Mouse (Mus musculus) urinary bladder, postnatal 4 days (tissue): ENCODE data around the gene Olfr898.

Experiments used
- DNase-seq, 2 experiments: peaks; one replicate each; pipeline ENCODE4 v3.0.0; 2021 to 2022; ENCODE audit warnings: low spot score in 2 of 2

The Olfr898 gene

DNA sequence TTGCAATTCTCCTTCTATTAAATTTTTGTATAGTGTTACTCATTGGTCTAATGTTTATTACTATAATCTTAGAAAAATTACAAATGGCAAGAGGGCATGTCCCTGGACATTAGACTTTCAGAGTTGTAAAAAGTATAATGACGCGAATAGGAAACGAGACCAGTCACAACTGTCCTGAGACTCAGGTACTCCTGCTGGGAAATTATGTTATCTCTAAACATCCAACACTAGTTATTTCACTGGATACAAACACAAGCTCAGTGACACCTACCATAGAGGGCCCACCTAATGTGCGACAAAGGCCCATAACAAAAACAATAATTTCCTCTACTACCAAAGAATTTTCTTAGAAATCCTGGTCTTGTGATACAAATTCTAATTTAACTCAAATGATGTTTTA, at the start of gene Olfr898:
Olfr898 (plus strand) TSS at position 301 of the 400 bp plus-strand sequence.
- no peak for DNase-seq

- DNase-seq, result no peak
Measured at GRCm38 (mm10) chr9:38328760-38329159, 19.5 kb upstream of the Olfr898 start, which contains the start of gene Olfr25. Olfr25 (plus strand) TSS chr9:38329060.

DNA sequence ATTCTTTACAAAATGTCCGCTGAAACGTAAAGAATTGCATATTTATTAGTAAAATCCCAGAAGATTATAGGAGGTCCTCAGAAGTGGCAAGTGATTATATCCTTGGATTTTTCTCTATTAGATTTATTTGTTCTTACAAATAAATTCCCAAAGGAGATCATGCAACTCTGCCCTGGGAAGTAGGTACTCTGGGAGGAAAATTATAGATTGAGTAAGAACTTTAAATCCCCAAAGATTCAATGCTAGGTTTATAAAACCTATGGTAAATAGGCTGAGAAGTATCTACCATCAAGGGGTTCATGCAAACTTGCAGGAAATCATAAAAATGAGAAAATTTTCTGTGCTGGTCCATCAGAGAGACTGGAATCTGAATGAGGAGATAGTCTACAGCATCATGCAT, 18.4 kb downstream of the Olfr898 start, which contains the start of gene Olfr250:
Olfr250 (plus strand) TSS at position 301 of the 400 bp plus-strand sequence.
- DNase-seq, result no peak

DNA sequence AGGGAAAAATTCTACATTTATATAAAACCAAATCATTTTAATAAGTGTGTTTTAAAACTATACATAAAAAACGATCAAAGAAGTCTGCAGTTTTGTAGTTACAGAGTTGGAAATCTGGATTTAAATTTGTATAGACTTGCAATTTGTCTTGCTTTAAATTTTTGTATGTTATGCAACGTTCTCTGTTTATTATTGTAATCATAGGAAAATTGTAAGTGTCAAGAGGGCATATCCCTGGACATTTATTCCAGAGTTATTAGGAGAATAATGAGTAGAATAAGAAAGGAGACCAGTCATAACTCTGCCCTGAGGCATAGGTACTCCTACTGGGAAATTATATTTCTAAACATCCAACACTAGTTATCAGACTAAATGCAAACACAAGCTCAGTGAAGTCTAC, 28.6 kb downstream of the Olfr898 start, which contains the start of gene Olfr251:
Olfr251 (plus strand) TSS at position 301 of the 400 bp plus-strand sequence.
- DNase-seq, result no peak

DNA sequence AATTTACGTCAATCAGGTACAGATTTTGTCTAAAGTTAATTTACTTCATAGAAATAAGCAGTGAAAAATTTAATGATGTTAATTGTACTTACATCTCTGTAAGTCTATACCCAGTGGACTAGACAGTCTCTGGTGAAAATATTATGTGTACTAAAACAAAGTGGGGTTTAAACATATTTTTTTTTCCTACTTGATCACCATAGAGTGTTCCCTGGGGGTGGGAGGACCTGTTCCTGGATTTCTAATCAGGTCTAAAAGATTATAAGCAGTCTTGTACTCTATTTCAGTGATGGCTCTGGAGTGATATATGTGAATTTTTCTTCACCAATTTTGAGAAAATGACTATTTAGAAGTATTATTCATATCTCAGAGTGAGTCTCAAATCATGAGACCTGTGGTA, 53.2 kb downstream of the Olfr898 start, which contains the start of gene Olfr147:
Olfr147 (plus strand) TSS at position 301 of the 400 bp plus-strand sequence.
- DNase-seq, result no peak
